Mouse (Mus musculus) embryonic facial prominence, embryonic 12.5 days (tissue): Measurements from ENCODE around the gene Gchfr. TPM values are rescaled to one million over a fixed set of nuclear protein-coding genes. Genes with fewer than 3 reads are reported as not detected.
A peak's percentile ranks its signal among the peaks of the same experiment; 100 is the strongest.

Source experiments
- ATAC-seq: fragments of 200-750 bp; cut with Nextera tagmentation; 2 replicates; pipeline ENCODE4 v1.8.0; 2017; ENCODE audit not compliant: insufficient number of reproducible peaks, insufficient read depth, low FRiP score, low TSS enrichment
- H3K27ac ChIP-seq: fragments of 300-500 bp; sonication (generic); 2 replicates; pipeline ENCODE4 v1.5.1; 2016; ENCODE audit warnings: mild to moderate bottlenecking
- H3K27me3 ChIP-seq: fragments of 300-500 bp; sonication (generic); 2 replicates; pipeline ENCODE4 v1.6.1; 2016; ENCODE audit warnings: mild to moderate bottlenecking, moderate library complexity
- H3K36me3 ChIP-seq: fragments of 300-500 bp; sonication (generic); 2 replicates; pipeline ENCODE4 v1.6.1; 2016; ENCODE audit warnings: mild to moderate bottlenecking
- H3K4me1 ChIP-seq: fragments of 300-500 bp; sonication (generic); 2 replicates; pipeline ENCODE4 v1.6.1; 2016
- H3K4me2 ChIP-seq: fragments of 300-500 bp; sonication (generic); replicated peaks from 2 replicates; pipeline ENCODE4 v1.6.1; 2016; ENCODE audit warnings: mild to moderate bottlenecking, moderate library complexity
- H3K4me3 ChIP-seq: fragments of 300-500 bp; sonication (generic); 2 replicates; pipeline ENCODE4 v1.5.1; 2016; ENCODE audit warnings: mild to moderate bottlenecking
- H3K9ac ChIP-seq: fragments of 300-500 bp; sonication (generic); 2 replicates; pipeline ENCODE4 v1.6.1; 2016; ENCODE audit warnings: mild to moderate bottlenecking, moderate library complexity
- H3K9me3 ChIP-seq: fragments of 300-500 bp; sonication (generic); 2 replicates; pipeline ENCODE4 v1.6.1; 2016; ENCODE audit warnings: mild to moderate bottlenecking, moderate library complexity
- WGBS: fragments of 180-500 bp; shearing (Covaris S2); methylation state at CpG from one replicate; pipeline ENCODE4 v1.1.7; 2016; 5-methylcytosine and 5-hydroxymethylcytosine counted together
- polyA plus RNA-seq: library from polyadenylated mRNA; unstranded; fragments of >200 nt; fragmentation: Nextera tagmentation; extraction: Ambion mirVana; gene quantifications from 2 replicates; pipeline ENCODE4 v1.2.1, GENCODE M21; 2016

The Gchfr gene
- 4.7 and 5.2 TPM in 2 replicates for polyA plus RNA-seq

DNA sequence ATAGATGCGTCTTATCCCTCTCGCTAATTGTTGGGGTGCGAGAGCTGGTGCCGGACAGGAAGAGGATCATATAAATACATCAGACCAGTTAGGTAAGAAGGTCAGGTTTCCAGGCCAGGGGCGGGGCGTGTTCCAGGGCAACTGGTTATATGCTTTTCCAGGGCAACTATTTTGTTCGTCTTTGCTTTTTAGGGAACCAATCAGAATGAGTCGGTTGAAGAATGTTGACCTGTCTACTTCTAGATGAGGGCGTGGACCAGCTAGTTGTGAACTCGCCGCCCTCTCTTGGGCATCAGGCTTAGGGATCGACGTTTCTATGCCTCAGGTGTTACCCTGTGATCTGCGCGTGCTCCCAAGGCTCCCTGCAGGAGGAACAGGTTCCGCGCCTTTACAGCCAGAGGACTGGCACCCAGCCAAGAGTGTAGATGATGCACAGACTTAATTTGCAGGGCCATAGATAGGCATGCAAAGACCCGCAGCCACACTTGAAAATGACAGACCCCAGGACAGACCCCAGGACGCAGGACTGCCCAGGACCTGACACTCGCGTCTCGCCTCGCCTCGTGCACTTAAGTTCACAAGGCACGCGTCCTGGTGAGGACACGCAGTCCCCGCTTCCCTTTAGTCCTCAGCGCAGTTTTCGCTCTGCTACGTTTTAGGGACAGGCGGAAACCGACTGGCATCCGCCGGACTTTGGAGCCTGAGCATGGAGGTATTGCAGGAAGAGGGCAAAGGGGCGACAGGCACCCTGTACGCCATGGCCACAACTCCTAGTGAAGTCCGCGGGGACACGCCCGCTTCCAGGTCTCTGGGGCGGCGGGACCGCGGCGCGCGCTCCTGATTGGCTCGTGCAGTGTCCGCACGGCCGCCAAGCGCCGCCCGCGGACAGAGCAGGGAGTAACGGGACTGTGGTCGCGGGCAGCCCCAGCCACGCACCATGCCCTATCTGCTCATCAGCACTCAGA is at the start of gene Gchfr:
Gene Gchfr (plus strand): TSS at position 873 of the 965 bp plus-strand sequence.
- under 1% methylated on average over 60 of the region's 60 CpGs for WGBS
- H3K9ac ChIP-seq, result peak within 1 kb of the TSS; percentile 47
- H3K27me3 ChIP-seq, result peaks cover 35% of the 10 kb centered on the region

DNA sequence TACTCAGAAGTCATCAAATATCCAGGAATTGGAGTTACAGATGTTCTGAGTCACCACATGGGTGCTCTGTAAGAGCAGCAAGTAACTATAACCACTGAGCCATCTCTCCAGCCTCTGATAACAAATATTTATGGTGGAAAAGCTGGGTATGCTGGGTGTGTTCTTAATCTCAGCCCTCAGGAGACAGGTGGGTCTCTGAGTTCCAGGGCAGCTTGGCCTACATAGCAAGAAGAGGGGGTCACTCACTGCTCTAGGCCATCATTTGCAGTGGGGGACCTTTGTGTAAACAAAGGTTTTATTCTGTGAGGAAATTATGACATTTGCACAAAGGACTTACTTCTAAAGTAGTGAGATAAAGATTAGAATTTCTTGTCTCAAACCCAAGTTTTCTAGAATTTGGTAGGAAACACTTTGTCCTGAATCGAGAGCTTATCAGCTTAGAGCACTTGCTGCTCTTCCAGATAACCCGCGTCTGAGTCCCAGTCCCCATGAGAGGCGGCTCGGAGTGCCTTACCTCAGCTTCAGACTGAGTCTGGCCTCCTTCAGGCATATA is 31.2 kb upstream of the Gchfr start:
- Histone ChIP-seq H3K4me2 (no peak overlapping the region), H3K27ac (no peak overlapping the region), H3K27me3 (no peaks in the 10 kb centered on the region), H3K9ac (no peak overlapping the region), H3K9me3 (no peaks in the 10 kb centered on the region), H3K36me3 (peaks cover 70% of the 10 kb centered on the region), H3K4me1 (no peaks in the 10 kb centered on the region), H3K4me3 (no peak overlapping the region)
- ATAC-seq, result no peak
- 82% methylated on average over 5 of the region's 5 CpGs for WGBS

More for the DNA sequence above, at the start of gene Gchfr:
- Histone ChIP-seq H3K27ac (no peak within 1 kb of the TSS), H3K9me3 (no peaks in the 10 kb centered on the region), H3K4me1 (peaks cover 18% of the 10 kb centered on the region), H3K4me2 (peak within 1 kb of the TSS; percentile 98), H3K36me3 (0 out of 2 replicates have a peak, but pooled peaks cover 6% of the 10 kb centered on the region), H3K4me3 (peak within 1 kb of the TSS; percentile 53)
- peak; percentile 72 for ATAC-seq

DNA sequence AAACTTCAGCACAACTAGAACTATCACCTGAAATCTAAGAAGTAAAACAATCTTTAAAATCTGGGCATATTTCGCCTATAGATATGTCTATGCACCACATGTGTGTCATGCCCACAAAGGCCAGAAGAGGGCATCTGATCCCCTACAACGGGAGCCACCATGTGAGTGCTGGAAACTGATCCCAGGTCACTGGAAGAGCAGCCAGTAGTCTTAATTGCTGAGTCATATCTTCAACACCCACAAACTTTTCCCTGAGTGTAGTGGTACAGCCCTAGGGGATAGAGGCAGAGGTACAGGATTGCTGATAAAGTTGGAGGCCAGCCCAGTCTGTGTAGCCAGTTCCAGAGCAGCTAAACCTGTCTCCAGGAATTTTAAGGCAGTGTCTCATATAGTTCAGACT is 22.4 kb upstream of the Gchfr start:
- Histone ChIP-seq H3K36me3 (peaks cover 93% of the 10 kb centered on the region), H3K9me3 (no peaks in the 10 kb centered on the region), H3K27ac (no peak overlapping the region), H3K4me1 (no peaks in the 10 kb centered on the region), H3K27me3 (no peaks in the 10 kb centered on the region), H3K4me2 (no peak overlapping the region), H3K9ac (no peak overlapping the region), H3K4me3 (no peak overlapping the region)
- WGBS, result 82% methylated on average over 2 of the region's 2 CpGs
- ATAC-seq, result no peak

DNA sequence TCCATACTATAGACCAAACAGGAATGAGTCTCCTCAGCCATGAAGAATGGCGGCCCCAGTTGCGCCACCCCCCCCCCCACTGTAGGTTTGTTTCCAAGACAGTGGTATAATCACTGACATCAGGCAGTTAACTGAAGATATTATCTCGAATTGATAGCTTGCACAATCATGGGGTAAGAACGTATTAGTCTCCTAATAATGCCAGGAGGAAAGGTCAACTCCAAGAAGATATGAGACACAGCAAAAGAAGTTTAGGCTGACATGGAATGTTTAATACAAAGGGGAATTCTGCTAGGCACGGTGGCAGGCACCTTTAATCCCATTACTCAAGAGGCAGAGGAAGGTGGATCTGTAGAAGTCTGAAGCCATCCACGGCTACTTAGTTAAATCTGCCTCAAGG is 21.1 kb upstream of the Gchfr start:
- Histone ChIP-seq H3K4me3 (no peak overlapping the region), H3K27ac (no peak overlapping the region), H3K4me2 (no peak overlapping the region), H3K36me3 (peaks cover 93% of the 10 kb centered on the region), H3K4me1 (no peaks in the 10 kb centered on the region), H3K9ac (no peak overlapping the region), H3K9me3 (no peaks in the 10 kb centered on the region), H3K27me3 (no peaks in the 10 kb centered on the region)
- WGBS, result 90% methylated on average over 6 of the region's 6 CpGs
- no peak for ATAC-seq

DNA sequence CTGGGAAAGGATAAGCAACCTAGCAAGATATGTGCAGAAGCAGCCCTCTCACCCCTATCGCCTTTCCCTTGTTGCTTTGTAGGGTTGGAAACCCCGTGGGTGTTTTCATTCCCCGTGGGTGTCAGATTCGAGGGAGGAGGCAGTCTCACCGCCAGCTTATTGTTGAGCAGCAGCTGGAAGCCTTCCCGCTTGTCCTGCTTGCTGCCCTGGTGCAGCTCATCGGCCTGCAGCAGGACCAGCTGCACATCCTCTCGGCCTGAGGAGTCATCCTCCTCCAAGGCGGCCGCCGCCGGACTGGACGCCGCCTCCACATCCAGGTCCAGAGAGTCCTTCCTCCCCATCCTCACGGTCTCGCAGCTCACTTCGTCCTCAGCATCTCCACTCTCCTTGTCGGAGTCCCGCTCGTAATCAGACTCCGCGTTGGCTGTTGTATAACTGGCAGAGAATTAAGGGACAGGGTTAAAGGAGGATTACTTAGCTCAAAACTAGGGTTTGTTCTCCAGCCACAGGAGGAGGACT is 20.4 kb upstream of the Gchfr start:
- H3K4me3 ChIP-seq, result no peak overlapping the region
- H3K9ac ChIP-seq, result no peak overlapping the region
- H3K9me3 ChIP-seq, result no peaks in the 10 kb centered on the region
- no peaks in the 10 kb centered on the region for H3K27me3 ChIP-seq
- H3K4me1 ChIP-seq, result no peaks in the 10 kb centered on the region
- peaks cover 92% of the 10 kb centered on the region for H3K36me3 ChIP-seq
- H3K27ac ChIP-seq, result no peak overlapping the region
- WGBS, result 86% methylated on average over 22 of the region's 22 CpGs
- ATAC-seq, result no peak
- no peak overlapping the region for H3K4me2 ChIP-seq

DNA sequence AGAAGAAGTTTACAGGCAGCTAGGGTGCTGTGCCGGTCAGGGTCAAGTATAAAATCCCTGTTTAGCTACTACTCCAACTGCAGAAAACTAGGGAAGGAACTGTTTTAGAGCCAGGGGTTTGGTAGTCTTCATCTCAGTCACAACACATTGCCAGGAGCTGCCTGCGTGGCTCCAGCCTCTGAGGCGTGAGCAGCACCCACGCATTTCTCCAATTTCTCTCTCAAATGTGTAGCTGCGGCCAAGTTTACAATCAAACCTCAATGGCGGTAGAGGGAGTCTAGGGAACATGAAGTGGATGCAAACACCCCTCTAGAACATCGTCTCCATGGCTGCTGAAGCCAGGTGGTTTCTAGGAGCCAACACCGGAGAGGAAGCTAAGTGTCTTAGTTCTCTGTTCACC is 19.8 kb upstream of the Gchfr start:
- Histone ChIP-seq H3K27me3 (no peaks in the 10 kb centered on the region), H3K27ac (no peak overlapping the region), H3K4me2 (no peak overlapping the region), H3K36me3 (peaks cover 92% of the 10 kb centered on the region), H3K9ac (no peak overlapping the region), H3K4me3 (no peak overlapping the region), H3K9me3 (no peaks in the 10 kb centered on the region), H3K4me1 (no peaks in the 10 kb centered on the region)
- 91% methylated on average over 8 of the region's 8 CpGs for WGBS
- no peak for ATAC-seq

DNA sequence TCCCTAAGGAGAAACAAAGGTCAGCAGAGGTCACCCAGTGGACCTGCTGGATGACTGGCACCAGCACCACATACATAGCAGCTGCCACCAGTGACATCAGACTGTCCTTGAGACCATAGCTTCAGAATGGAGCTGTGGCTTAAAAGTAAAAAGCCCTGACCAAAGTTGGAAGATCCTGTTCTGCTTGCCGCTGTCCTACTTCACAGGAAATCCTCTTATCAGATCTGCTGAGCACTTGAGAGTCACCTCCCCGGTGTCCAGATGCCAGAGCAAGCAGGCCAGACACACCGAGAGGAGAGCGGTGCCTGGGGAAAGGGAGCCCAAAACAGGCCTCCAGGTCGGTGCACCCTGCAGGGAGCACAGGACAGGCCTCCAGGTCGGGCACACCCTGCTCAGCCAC is 15.3 kb upstream of the Gchfr start:
- peaks cover 72% of the 10 kb centered on the region for H3K36me3 ChIP-seq
- 91% methylated on average over 6 of the region's 6 CpGs for WGBS
- H3K4me2 ChIP-seq, result no peak overlapping the region
- no peak overlapping the region for H3K4me3 ChIP-seq
- ATAC-seq, result no peak
- no peaks in the 10 kb centered on the region for H3K27me3 ChIP-seq
- H3K9me3 ChIP-seq, result no peaks in the 10 kb centered on the region
- H3K4me1 ChIP-seq, result peaks cover 12% of the 10 kb centered on the region; the same call in 1 of the 2 replicates
- H3K9ac ChIP-seq, result no peak overlapping the region
- H3K27ac ChIP-seq, result no peak overlapping the region

DNA sequence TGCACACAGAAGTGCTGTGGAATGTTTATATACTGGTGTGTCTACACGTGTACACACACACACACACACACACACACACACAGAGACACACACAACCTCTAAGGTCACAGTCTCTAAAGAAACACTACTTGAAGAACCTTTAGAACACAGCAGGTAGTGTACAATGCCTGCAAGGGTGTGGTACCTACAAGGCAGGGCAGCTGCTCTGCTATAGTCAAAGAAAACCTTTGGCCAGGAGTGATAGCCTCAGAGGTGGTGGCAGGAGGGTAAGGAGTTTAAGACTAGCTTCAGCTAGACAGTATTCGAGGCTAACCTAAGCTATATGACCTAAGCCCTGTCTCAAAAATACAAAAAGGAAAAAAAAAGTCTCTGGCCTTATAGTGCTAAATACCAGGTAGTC is 12.9 kb upstream of the Gchfr start:
- Histone ChIP-seq H3K9ac (no peak overlapping the region), H3K36me3 (peaks cover 47% of the 10 kb centered on the region), H3K4me2 (0 out of 2 replicates have a peak overlapping the region, but pooled peaks have one; percentile 5), H3K27ac (no peak overlapping the region), H3K27me3 (no peaks in the 10 kb centered on the region), H3K4me3 (no peak overlapping the region), H3K9me3 (no peaks in the 10 kb centered on the region), H3K4me1 (peaks cover 12% of the 10 kb centered on the region; the same call in 1 of the 2 replicates)
- 85% methylated on average over 2 of the region's 2 CpGs for WGBS
- ATAC-seq, result no peak

DNA sequence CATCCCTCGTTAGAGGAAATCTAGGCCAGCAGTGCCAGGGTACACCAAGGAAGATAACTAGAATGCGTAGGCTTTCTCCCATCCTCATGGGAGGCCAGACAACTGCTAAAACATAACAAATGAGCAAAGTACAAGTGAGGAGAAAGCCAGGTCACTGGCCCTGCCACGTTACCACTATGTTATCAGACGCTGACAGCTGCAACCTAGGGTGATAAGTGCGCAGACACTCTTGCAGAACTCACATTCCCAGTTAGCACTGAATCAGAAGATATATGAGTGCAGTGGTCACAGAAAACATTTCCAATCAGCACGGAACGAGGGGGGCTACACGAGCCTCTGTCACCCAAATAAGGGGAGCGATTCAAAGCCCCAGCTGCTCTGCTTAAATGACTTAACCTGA is 12.2 kb upstream of the Gchfr start:
- H3K27ac ChIP-seq, result no peak overlapping the region
- H3K36me3 ChIP-seq, result peaks cover 40% of the 10 kb centered on the region
- peak overlapping the region; percentile 99 for H3K4me3 ChIP-seq
- ATAC-seq, result no peak
- 86% methylated on average over 9 of the region's 9 CpGs for WGBS
- peaks cover 12% of the 10 kb centered on the region; the same call in 1 of the 2 replicates for H3K4me1 ChIP-seq
- H3K27me3 ChIP-seq, result no peaks in the 10 kb centered on the region
- no peaks in the 10 kb centered on the region for H3K9me3 ChIP-seq
- no peak overlapping the region for H3K9ac ChIP-seq
- H3K4me2 ChIP-seq, result peak overlapping the region; percentile 98

DNA sequence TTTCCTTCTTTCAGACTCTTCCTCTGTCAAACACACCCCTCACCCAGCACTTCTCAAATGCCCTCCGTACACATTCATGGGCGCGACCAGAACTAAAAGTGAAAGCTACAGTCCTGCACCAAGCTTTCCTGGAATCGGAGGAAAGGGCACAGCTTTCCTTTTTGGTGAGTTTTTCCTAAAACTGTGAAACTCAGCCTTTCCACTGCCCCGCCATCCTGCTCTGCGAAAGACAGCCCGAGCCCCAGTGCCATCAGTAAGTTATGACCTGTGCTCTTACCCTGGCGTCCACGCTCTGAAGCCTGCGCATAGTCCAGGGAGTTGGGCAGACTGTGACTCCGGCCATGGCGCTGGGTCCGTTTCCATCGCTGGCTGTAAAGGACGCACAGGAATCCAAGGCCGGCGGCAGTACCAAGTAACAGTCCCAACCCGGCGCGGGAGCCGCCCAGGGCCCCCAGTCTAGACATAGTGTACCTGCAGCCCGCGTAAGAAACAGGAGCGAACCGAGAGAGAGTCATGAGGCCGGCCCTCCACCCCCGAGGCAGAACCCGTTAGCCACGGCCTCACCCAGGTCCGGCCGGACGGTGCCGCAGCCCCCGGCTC is 11.4 kb upstream of the Gchfr start:
- H3K4me3 ChIP-seq, result peak overlapping the region; percentile 99
- peak; percentile 49 for ATAC-seq

More for the DNA sequence above, 11.4 kb upstream of the Gchfr start:
- Histone ChIP-seq H3K27me3 (no peaks in the 10 kb centered on the region), H3K9ac (peak overlapping the region; percentile 88), H3K9me3 (no peaks in the 10 kb centered on the region), H3K27ac (peak overlapping the region; percentile 41; the same call in 1 of the 2 replicates), H3K4me1 (peaks cover 12% of the 10 kb centered on the region; the same call in 1 of the 2 replicates), H3K36me3 (peaks cover 33% of the 10 kb centered on the region), H3K4me2 (peak overlapping the region; percentile 98)
- 6% methylated on average over 34 of the region's 34 CpGs for WGBS
